Mouse (Mus musculus): ENCODE results near the gene Gm49661. TPM values are rescaled to one million over a fixed set of nuclear protein-coding genes. Genes with fewer than 3 reads are reported as not detected.

The Gm49661 gene
- polyA plus RNA-seq, 1 experiment from 2014 or later: not detected

DNA sequence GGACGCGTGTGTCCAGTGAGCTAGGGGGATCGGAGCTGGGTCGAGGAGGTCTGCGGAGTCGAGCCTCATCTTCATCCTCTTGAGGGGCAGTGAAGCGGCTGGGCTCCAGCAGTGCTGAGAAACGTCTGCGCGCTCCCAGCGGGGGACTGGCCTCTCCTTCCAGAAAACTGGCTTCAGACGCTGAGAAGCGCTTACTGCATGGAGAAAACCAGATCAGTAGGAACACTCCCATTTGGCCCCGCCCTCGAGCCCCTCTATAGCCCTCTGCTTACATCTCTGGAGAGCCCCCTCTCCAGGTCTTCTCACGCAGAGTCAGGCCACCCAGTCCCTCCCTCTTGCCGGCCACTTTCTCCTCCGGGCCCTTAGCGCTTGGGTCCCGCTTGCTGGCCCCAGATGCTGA, 51.5 kb downstream of the Gm49661 start:
- Histone ChIP-seq H3K4me3 (ENCODE audit: low read depth, low read length) (no peak overlapping the region), H3K27ac (ENCODE audit: low read depth, low read length) (no peak overlapping the region), H3K9me3 (replicated peaks; ENCODE audit: control insufficient read depth, low read length) (0 out of 2 replicates have a peak, but pooled peaks cover 4% of the 10 kb centered on the region), H3K4me2 (ENCODE audit: low read length) (no peak overlapping the region), H3K9ac (ENCODE audit: low read length) (no peak overlapping the region), H3K27me3 (replicated peaks; ENCODE audit: control insufficient read depth, insufficient read depth, low read length) (peaks cover 13% of the 10 kb centered on the region), H3K4me1 (ENCODE audit: control insufficient read depth, insufficient read depth, low read length) (peaks cover 7% of the 10 kb centered on the region), H3K36me3 (ENCODE audit: control insufficient read depth, insufficient read depth, low read length) (peaks cover 90% of the 10 kb centered on the region)
- DNase-seq (ENCODE audit: low spot score) (no peak), ATAC-seq (no peak)
- 37% methylated on average over 20 of the region's 20 CpGs for WGBS

Small RNA genes lying within 50 kb of the gene (microRNA-seq; reads per million reads assigned to microRNA genes)
- not detected for gene Gm24197

Other genes starting within 250 kb of the Gm49661 start
- 1.5 and 1.7 TPM in 2 replicates for gene G430095P16Rik, start 246.4 kb downstream of the Gm49661 start, polyA plus RNA-seq (2014; fragmentation: Nextera tagmentation; extraction: Ambion mirVana)
- 237 and 318 TPM in 2 replicates for gene Nfix, start 169.1 kb downstream of the Gm49661 start, polyA plus RNA-seq (2014; fragmentation: Nextera tagmentation; extraction: Ambion mirVana)
- 8.6 and 9.4 TPM in 2 replicates for gene Dand5, start 146.6 kb downstream of the Gm49661 start, polyA plus RNA-seq (2014; fragmentation: Nextera tagmentation; extraction: Ambion mirVana)
- gene Gadd45gip1, start 137.9 kb downstream of the Gm49661 start, polyA plus RNA-seq (2014; fragmentation: Nextera tagmentation; extraction: Ambion mirVana): 35.2 and 41.3 TPM in 2 replicates
- gene Rad23a, start 128.8 kb downstream of the Gm49661 start, polyA plus RNA-seq (2014; fragmentation: Nextera tagmentation; extraction: Ambion mirVana): 87.3 and 88.1 TPM in 2 replicates
- 514 and 606 TPM in 2 replicates for gene Calr, start 122.5 kb downstream of the Gm49661 start, polyA plus RNA-seq (2014; fragmentation: Nextera tagmentation; extraction: Ambion mirVana)
- gene Farsa, start 112.4 kb downstream of the Gm49661 start, polyA plus RNA-seq (2014; fragmentation: Nextera tagmentation; extraction: Ambion mirVana): 92.3 and 102 TPM in 2 replicates
- 58.0 and 71.5 TPM in 2 replicates for gene Syce2, start 97.3 kb downstream of the Gm49661 start, polyA plus RNA-seq (2014; fragmentation: Nextera tagmentation; extraction: Ambion mirVana)
- gene Gcdh, start 75.5 kb downstream of the Gm49661 start, polyA plus RNA-seq (2014; fragmentation: Nextera tagmentation; extraction: Ambion mirVana): 27.1 and 30.0 TPM in 2 replicates
- 0.74 and 0.99 TPM in 2 replicates for gene Klf1, start 67.5 kb downstream of the Gm49661 start, polyA plus RNA-seq (2014; fragmentation: Nextera tagmentation; extraction: Ambion mirVana)
- gene Dnase2a, start 60.9 kb downstream of the Gm49661 start, polyA plus RNA-seq (2014; fragmentation: Nextera tagmentation; extraction: Ambion mirVana): 4.8 and 5.5 TPM in 2 replicates
- gene Mast1, start 32.1 kb downstream of the Gm49661 start, polyA plus RNA-seq (2014; fragmentation: Nextera tagmentation; extraction: Ambion mirVana): 24.5 and 40.2 TPM in 2 replicates
- gene Rtbdn, start 22.4 kb downstream of the Gm49661 start, polyA plus RNA-seq (2014; fragmentation: Nextera tagmentation; extraction: Ambion mirVana): 0.47 and 0.73 TPM in 2 replicates
- gene Prdx2, start 154 bp upstream of the Gm49661 start, polyA plus RNA-seq (2014; fragmentation: Nextera tagmentation; extraction: Ambion mirVana): 1,735 and 2,101 TPM in 2 replicates
- 93.3 and 111 TPM in 2 replicates for gene Rnaseh2a, start 334 bp upstream of the Gm49661 start, polyA plus RNA-seq (2014; fragmentation: Nextera tagmentation; extraction: Ambion mirVana)
- 5.0 and 6.5 TPM in 2 replicates for gene Junb, start 9.3 kb upstream of the Gm49661 start, polyA plus RNA-seq (2014; fragmentation: Nextera tagmentation; extraction: Ambion mirVana)
- gene Hook2, start 21.2 kb upstream of the Gm49661 start, polyA plus RNA-seq (2014; fragmentation: Nextera tagmentation; extraction: Ambion mirVana): 13.0 and 20.3 TPM in 2 replicates
- gene Best2, start 45.1 kb upstream of the Gm49661 start, polyA plus RNA-seq (2014; fragmentation: Nextera tagmentation; extraction: Ambion mirVana): not detected in 2 replicates
- gene Asna1, start 55.8 kb upstream of the Gm49661 start, polyA plus RNA-seq (2014; fragmentation: Nextera tagmentation; extraction: Ambion mirVana): 166 and 178 TPM in 2 replicates
- gene Trir, start 57.4 kb upstream of the Gm49661 start, polyA plus RNA-seq (2014; fragmentation: Nextera tagmentation; extraction: Ambion mirVana): 166 and 169 TPM in 2 replicates
- 27.8 and 36.8 TPM in 2 replicates for gene Tnpo2, start 67.5 kb upstream of the Gm49661 start, polyA plus RNA-seq (2014; fragmentation: Nextera tagmentation; extraction: Ambion mirVana)
- gene Fbxw9, start 90.6 kb upstream of the Gm49661 start, polyA plus RNA-seq (2014; fragmentation: Nextera tagmentation; extraction: Ambion mirVana): 46.5 and 56.2 TPM in 2 replicates
- 0.88 TPM in 1 of 2 replicates, not detected in the other for gene Gm5741, start 98.5 kb upstream of the Gm49661 start, polyA plus RNA-seq (2014; fragmentation: Nextera tagmentation; extraction: Ambion mirVana)
- 83.4 and 85.3 TPM in 2 replicates for gene Dhps, start 102.3 kb upstream of the Gm49661 start, polyA plus RNA-seq (2014; fragmentation: Nextera tagmentation; extraction: Ambion mirVana)
- gene Wdr83os, start 111.3 kb upstream of the Gm49661 start, polyA plus RNA-seq (2014; fragmentation: Nextera tagmentation; extraction: Ambion mirVana): 147 and 170 TPM in 2 replicates
- gene Wdr83, start 111.9 kb upstream of the Gm49661 start, polyA plus RNA-seq (2014; fragmentation: Nextera tagmentation; extraction: Ambion mirVana): 49.7 and 50.1 TPM in 2 replicates
- 10.8 and 14.5 TPM in 2 replicates for gene Man2b1, start 113.8 kb upstream of the Gm49661 start, polyA plus RNA-seq (2014; fragmentation: Nextera tagmentation; extraction: Ambion mirVana)
- gene Zfp791, start 153.7 kb upstream of the Gm49661 start, polyA plus RNA-seq (2014; fragmentation: Nextera tagmentation; extraction: Ambion mirVana): 1.7 and 2.7 TPM in 2 replicates
- not detected in 2 replicates for gene Cks1brt, start 182.5 kb upstream of the Gm49661 start, polyA plus RNA-seq (2014; fragmentation: Nextera tagmentation; extraction: Ambion mirVana)

Data from forebrain, embryonic 14.5 days (tissue).